Mouse (Mus musculus) induced T-regulatory cell, adult 2 months (primary cell): ENCODE measurements around the gene Gm15737.

Experiments
- DNase-seq: peaks from one replicate; pipeline ENCODE4 v3.0.0-alpha.2; 2012; ENCODE audit warnings: low read depth

Gene Gm15737

DNA sequence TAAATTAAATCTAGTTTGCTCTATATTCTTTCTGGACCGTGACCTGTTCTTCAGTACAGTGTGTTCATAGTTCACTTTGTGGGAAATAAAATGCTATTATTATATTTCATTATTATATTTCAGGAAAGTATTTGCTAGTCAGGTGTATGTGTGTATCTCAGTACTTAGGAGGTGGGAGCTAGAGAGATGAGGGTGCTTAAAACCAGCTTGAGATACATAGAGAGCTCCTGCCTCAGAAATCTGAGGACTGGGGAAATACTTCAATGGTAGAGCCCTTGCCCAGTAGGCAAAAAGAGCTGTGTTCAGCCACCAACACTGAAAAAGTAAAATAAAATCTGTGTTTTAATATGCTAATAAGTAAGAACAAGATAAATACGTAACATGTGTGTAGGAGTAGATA, 6.2 kb downstream of the Gm15737 start:
- no peak for DNase-seq

GRCm38 (mm10) chr6:92876121-92876520, 7.0 kb downstream of the Gm15737 start:
- DNase-seq = no peak

DNA sequence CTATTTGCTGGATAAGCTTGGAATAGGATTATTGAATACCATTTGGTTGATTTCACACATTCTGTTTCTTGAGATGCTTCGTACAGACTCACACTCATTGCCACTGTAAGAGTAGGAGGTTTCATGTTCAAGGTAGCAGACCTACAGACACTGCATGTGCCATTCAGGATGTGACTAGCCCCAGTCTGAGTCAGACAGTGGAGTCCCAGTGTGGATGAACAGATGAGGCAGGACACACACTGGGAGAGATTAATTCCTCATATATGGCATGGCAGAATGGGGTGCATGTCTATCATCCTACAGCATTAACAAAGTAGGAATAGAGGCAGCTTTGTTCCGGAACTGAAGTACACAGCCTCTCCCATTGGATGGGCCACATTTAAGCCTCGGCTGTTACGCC, 8.1 kb downstream of the Gm15737 start:
- DNase-seq = no peak

DNA sequence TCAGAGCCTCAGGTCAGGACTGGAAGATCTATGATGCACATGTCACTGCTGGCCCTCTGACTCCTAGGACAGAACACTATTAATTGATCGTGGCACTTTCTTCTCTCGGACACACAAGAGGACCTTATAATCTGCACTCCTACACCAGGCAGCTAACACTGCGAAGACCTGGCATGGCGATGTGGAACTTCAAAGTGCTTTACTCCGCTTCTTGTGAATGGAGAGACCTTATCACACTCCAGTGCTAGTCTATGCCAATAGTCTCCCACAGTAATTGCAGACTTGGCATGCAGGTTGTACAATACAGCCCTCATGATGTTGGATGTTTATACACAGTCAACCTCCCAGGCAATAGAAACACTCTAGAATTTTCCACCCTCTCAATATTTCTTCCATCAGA, 9.6 kb downstream of the Gm15737 start:
- DNase-seq = no peak

- DNase-seq = no peak
Measured at GRCm38 (mm10) chr6:92879700-92880265, 10.6 kb downstream of the Gm15737 start.

- DNase-seq = no peak
Measured at GRCm38 (mm10) chr6:92882446-92882845, 13.3 kb downstream of the Gm15737 start.

GRCm38 (mm10) chr6:92883131-92883900, 14.2 kb downstream of the Gm15737 start:
- DNase-seq = no peak

GRCm38 (mm10) chr6:92891535-92891934, 22.4 kb downstream of the Gm15737 start:
- no peak for DNase-seq

DNA sequence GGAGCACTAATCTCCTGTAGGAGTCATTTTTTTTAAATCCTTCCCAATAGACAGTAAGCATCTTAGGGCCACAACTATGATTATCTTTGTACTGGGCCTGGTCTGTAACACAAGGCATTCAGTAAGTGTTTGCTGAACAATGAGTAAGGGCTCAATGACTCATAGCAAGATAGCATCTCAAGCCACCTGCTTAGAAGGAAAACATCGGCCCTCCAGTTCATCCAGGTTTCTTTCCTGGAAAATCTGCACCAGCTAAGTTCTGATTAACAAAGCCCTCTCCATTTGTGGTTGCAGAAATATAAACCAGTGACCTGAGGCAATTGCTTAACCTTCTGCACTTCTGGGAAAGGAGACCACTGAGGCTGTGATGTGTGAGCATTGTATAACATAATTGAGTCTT, 34.9 kb downstream of the Gm15737 start:
- no peak for DNase-seq

GRCm38 (mm10) chr6:92904491-92904890, 35.3 kb downstream of the Gm15737 start:
- DNase-seq = no peak

- no peak for DNase-seq
Measured at GRCm38 (mm10) chr6:92905922-92906321, 36.8 kb downstream of the Gm15737 start.

DNA sequence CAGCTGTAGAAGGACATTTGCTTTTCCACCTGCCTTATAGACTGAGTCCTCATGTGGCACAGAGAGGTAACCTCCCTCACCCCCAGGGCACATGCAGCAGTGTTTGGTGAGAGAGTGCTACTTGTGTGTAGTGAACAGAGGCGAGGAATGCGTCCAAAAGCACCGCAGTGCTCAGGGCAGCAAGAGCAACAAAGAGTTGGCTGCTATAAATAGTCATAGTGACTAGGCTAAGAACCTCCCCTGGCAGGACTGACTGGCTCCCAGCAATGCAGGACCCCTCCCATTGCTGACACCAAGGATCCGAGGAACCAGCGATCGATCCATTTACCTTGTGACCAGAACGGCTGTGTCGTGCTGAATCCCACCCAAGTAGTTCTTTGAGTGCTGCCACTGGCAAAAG, 40.2 kb downstream of the Gm15737 start:
- no peak for DNase-seq

DNA sequence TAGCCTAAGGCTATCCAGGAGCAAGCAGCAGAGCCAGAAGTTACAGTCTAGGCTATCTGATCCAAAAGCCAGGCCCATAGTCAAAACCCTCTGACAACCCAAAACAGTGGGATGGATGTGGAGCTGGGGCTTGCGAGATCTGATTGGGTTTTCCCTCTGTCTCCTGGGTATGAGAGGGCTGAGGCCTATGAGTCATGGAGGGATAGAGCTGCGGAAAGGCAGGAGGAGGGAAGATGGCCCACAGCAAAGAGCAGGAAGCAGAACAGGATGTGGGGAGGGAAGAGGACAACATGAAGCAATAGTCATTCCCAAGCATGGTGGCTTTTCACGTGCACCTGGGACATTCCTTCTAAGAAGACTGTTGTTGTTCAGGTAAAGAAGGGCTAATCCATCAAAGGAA, 41.5 kb downstream of the Gm15737 start:
- no peak for DNase-seq

GRCm38 (mm10) chr6:92920938-92921689, 52.0 kb downstream of the Gm15737 start:
- DNase-seq = no peak

DNA sequence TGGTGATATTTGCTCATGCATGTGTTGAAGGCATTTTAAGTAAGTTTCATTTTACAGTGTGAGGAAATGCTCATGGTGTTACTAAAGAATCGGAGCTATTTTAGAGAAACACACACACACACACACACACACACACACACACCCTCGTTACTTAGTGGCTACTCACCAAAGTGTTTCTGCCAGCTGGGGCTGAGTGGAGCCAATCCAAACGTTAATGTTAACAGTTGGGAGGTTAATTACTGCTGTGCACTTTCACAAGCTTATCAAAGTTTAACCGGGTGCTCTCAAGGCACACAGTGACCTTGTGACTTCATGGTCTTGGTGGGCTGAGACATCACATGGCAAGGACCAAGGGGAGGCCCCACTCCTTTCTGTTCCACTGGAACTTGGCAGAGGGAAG, 52.7 kb downstream of the Gm15737 start:
- DNase-seq = no peak

DNA sequence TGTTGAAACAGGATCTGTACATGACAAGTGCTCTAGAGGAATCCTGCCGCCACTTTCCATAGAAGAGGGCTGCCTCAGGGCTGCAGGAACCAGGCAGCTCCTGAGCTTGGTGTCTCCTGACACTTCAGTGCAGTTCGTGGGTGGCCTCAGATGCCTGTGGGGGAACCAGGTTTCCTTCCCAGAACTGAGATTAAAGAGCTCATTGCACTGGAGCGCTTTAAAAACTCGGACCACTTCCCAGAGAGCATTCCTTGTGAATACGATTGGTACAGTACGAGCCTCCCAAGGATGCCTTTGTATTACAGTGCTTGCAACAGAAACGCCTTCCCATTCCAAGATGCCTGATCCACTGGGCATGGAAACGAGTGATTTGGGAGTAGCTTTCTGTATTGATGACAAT, 55.4 kb downstream of the Gm15737 start:
- no peak for DNase-seq

DNA sequence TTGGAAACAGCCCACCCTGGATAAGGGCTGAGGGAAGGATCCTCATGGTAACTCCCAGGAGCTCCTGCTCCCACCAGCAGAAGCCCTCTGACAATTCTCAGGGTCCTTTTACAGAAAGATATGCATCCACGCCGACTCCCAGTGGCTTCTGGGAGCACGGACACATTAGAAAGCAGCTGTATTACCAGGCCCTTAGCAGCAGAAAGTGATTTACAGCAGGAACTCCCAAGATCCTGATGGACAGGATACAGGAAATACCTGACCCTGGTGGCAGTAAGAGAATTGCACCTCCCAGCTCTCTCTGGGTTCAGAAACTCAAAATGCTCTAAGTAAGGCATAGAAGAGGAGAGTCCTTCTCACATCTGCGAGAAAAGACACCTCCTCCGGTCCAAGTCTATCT, 59.1 kb downstream of the Gm15737 start:
- no peak for DNase-seq
